Mouse (Mus musculus): ENCODE measurements around the gene Ncoa1. TPM values are rescaled to one million over a fixed set of nuclear protein-coding genes. Genes with fewer than 3 reads are reported as not detected.

Ncoa1 gene
- total and polyA plus RNA-seq, 3 experiments, result 36.0 to 65.0 (median 45.0) TPM

- peaks cover 0 to 16% of the 10 kb centered on the region in 2 experiments; a peak in 2 of 4 replicates for H3K36me3 ChIP-seq (ENCODE audit: control insufficient read depth in 1 of 2, insufficient read depth in 2 of 2, low read length in 2 of 2)
- no peaks in the 10 kb centered on the region for H3K79me2 ChIP-seq (ENCODE audit: control insufficient read depth, insufficient read depth, low read length, poor library complexity)
- no peaks in the 10 kb centered on the region for H3K27me3 ChIP-seq (ENCODE audit: control insufficient read depth in 1 of 2, insufficient read depth in 2 of 2, low read length in 2 of 2)
- H3K4me1 ChIP-seq (ENCODE audit: control insufficient read depth in 1 of 2, insufficient read depth in 2 of 2, low read length in 2 of 2), result no peaks in the 10 kb centered on the region
- no peak for DNase-seq (ENCODE audit: low read depth, low spot score)
- no peaks in the 10 kb centered on the region for H3K9me3 ChIP-seq (replicated peaks; ENCODE audit: insufficient read depth, low read length)
- H3K4me3 ChIP-seq (ENCODE audit: control insufficient read depth in 1 of 2, insufficient read depth in 1 of 2, low read depth in 2 of 2, low read length in 2 of 2), result no peak overlapping the region
- no peak overlapping the region for H3K27ac ChIP-seq (ENCODE audit: control insufficient read depth, low read depth, low read length)
- H3K9ac ChIP-seq (ENCODE audit: control insufficient read depth, low read depth, low read length, poor library complexity, severe bottlenecking), result no peak overlapping the region
- no peak for TF ChIP-seq NELFE (IDR thresholded peaks at IDR 0.05; ENCODE audit: low read depth, low read length)
- TF ChIP-seq EP300 (IDR thresholded peaks at IDR 0.05; ENCODE audit: low read depth in 1 of 2, low read length in 2 of 2), result no peak
- no peak for TF ChIP-seq TCF12 (IDR thresholded peaks at IDR 0.05; ENCODE audit: low read depth, low read length)
- TF ChIP-seq ZC3H11A (IDR thresholded peaks at IDR 0.05; ENCODE audit: low read depth, low read length), result no peak
- no peak for TF ChIP-seq MAX (IDR thresholded peaks at IDR 0.05; ENCODE audit: low read length)
- TF ChIP-seq POLR2A (IDR thresholded peaks at IDR 0.05; ENCODE audit: control insufficient read depth in 1 of 2, insufficient read depth in 1 of 2, low read depth in 1 of 2, low read length in 2 of 2, poor library complexity in 1 of 2), result no peak
- TF ChIP-seq RAD21 (IDR thresholded peaks at IDR 0.05; ENCODE audit: low read depth, low read length), result no peak
- TF ChIP-seq CHD1 (IDR thresholded peaks at IDR 0.05; ENCODE audit: low read depth, low read length), result no peak
- TF ChIP-seq GATA1 (IDR thresholded peaks at IDR 0.05; ENCODE audit: low read depth, low read length), result no peak
- no peak for TF ChIP-seq BHLHE40 (IDR thresholded peaks at IDR 0.05; ENCODE audit: borderline replicate concordance, low read depth, low read length)
Observed at GRCm38 (mm10) chr12:4306712-4307313, 170.2 kb downstream of the Ncoa1 start.

GRCm38 (mm10) chr12:4299300-4299699 lies 177.7 kb downstream of the Ncoa1 start:
- peaks cover 11 to 12% of the 10 kb centered on the region in 2 experiments for H3K36me3 ChIP-seq (ENCODE audit: control insufficient read depth in 1 of 2, insufficient read depth in 2 of 2, low read length in 2 of 2)
- H3K27me3 ChIP-seq (ENCODE audit: control insufficient read depth in 1 of 2, insufficient read depth in 2 of 2, low read length in 2 of 2), result no peaks in the 10 kb centered on the region
- no peak overlapping the region for H3K27ac ChIP-seq (ENCODE audit: control insufficient read depth, low read depth, low read length)
- DNase-seq (ENCODE audit: low read depth, low spot score), result no peak
- H3K79me2 ChIP-seq (ENCODE audit: control insufficient read depth, insufficient read depth, low read length, poor library complexity), result no peaks in the 10 kb centered on the region; the same call in 1 of the 2 replicates
- no peak overlapping the region for H3K4me3 ChIP-seq (ENCODE audit: control insufficient read depth in 1 of 2, insufficient read depth in 1 of 2, low read depth in 2 of 2, low read length in 2 of 2)
- TF ChIP-seq ZKSCAN1 (IDR thresholded peaks at IDR 0.05; ENCODE audit: low read depth, low read length) (no peak), SIN3A (IDR thresholded peaks at IDR 0.05; ENCODE audit: low read length) (no peak), POLR2AphosphoS5 (IDR thresholded peaks at IDR 0.05; ENCODE audit: borderline replicate concordance, low read depth, low read length) (no peak), ZC3H11A (IDR thresholded peaks at IDR 0.05; ENCODE audit: low read depth, low read length) (no peak), MAZ (IDR thresholded peaks at IDR 0.05; ENCODE audit: low read depth, low read length) (no peak), CHD2 (IDR thresholded peaks at IDR 0.05; ENCODE audit: low read length) (no peak), E2F4 (IDR thresholded peaks at IDR 0.05; ENCODE audit: borderline replicate concordance, low read depth, low read length) (no peak), GABPA (IDR thresholded peaks at IDR 0.05; ENCODE audit: low read depth, low read length) (no peak), CTCF (IDR thresholded peaks at IDR 0.05 in 2 of 3, conservative IDR thresholded peaks at IDR 0.05 in 1 of 3; ENCODE audit: control insufficient read depth in 1 of 3, insufficient read depth in 1 of 3, low read depth in 2 of 3, low read length in 3 of 3, poor library complexity in 1 of 3, severe bottlenecking in 1 of 3) (no peak), GATA1 (IDR thresholded peaks at IDR 0.05; ENCODE audit: low read depth, low read length) (no peak), JUND (IDR thresholded peaks at IDR 0.05; ENCODE audit: low read depth, low read length) (no peak), ELF1 (IDR thresholded peaks at IDR 0.05; ENCODE audit: low read depth, low read length) (no peak), NELFE (IDR thresholded peaks at IDR 0.05; ENCODE audit: low read depth, low read length) (no peak), USF1 (IDR thresholded peaks at IDR 0.05; ENCODE audit: low read depth, low read length) (no peak), ZNF384 (IDR thresholded peaks at IDR 0.05; ENCODE audit: low read depth, low read length) (no peak), MAFK (IDR thresholded peaks at IDR 0.05; ENCODE audit: borderline replicate concordance, low read depth, low read length) (no peak)
- H3K9ac ChIP-seq (ENCODE audit: control insufficient read depth, low read depth, low read length, poor library complexity, severe bottlenecking), result no peak overlapping the region
- H3K9me3 ChIP-seq (replicated peaks; ENCODE audit: insufficient read depth, low read length), result no peaks in the 10 kb centered on the region
- H3K4me1 ChIP-seq (ENCODE audit: control insufficient read depth in 1 of 2, insufficient read depth in 2 of 2, low read length in 2 of 2), result peaks cover 0 to 9% of the 10 kb centered on the region in 2 experiments; a peak in 2 of 4 replicates

All from MEL (cell line).